Mouse (Mus musculus) CH12.LX (cell line): ENCODE measurements around the gene Strip1.

ENCODE experiments used
- BHLHE40 ChIP-seq: IDR thresholded peaks from 2 replicates; pipeline ENCODE4 v1.6.1; 2011; ENCODE audit warnings: mild to moderate bottlenecking, low read depth, low read length, improper control_type of control experiment
- GABPA ChIP-seq: IDR thresholded peaks from 2 replicates; pipeline ENCODE4 v1.6.1; 2012; ENCODE audit warnings: low read depth, low read length, improper control_type of control experiment, inconsistent platforms; ENCODE audit not compliant: insufficient replicate concordance
- POLR2A ChIP-seq: IDR thresholded peaks from 2 replicates; pipeline ENCODE4 v1.6.1; 2011; ENCODE audit warnings: low read depth, mild to moderate bottlenecking, improper control_type of control experiment, low read length

DNA sequence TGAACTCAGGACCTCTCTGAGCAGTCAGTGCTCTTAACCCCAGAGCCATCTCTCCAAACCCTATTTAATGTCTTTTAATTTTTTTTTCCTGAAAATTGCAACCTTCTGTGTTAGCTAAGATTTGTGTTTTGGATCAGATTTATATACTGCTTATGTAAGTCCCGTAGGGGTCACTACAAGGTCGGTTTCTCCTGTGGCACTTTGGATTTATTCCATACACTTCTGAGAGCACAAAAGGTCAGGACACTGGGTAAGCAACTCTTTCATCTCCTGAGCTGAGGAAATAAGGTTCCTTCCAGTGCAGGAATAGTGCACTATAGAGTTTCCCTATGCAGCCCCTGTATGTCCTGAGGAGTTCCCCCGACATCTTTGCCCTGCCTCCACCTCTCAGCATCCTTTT lies 24.0 kb upstream of the Strip1 start:
- no peak for TF ChIP-seq POLR2A
- no peak for TF ChIP-seq BHLHE40
- no peak for TF ChIP-seq GABPA
